Mouse (Mus musculus) monocyte, adult 5-6 weeks (primary cell): Measurements from ENCODE around the gene Cramp1l. TPM values are rescaled to one million over a fixed set of nuclear protein-coding genes. Genes with fewer than 3 reads are reported as not detected.

Source experiments
- ATAC-seq: fragments of 153-309, 156-312 bp; replicated peaks from 2 replicates; pipeline ENCODE4 v1.8.0; 2017; ENCODE audit warnings: mild to moderate bottlenecking; ENCODE audit not compliant: low TSS enrichment, insufficient number of reproducible peaks, severe bottlenecking, poor library complexity, low FRiP score
- total RNA-seq: library from RNA; stranded (forward); fragments of 200-1000, 200-491, 200-594 nt; gene quantifications from 3 replicates; pipeline ENCODE4 v1.2.3, GENCODE M21; 2017

Gene Cramp1l
- 10.3 to 23.9 TPM (median 11.2 TPM) in 3 replicates for total RNA-seq

GRCm38 (mm10) chr17:25015655-25016291 lies at the start of gene Cramp1l, which contains the start of gene Ift140:
Gene Cramp1l, minus strand, starts transcription at chr17:25015788.
Gene Ift140, plus strand, starts transcription at chr17:25016085.
- peak; percentile 93 for ATAC-seq

GRCm38 (mm10) chr17:25065189-25065588 lies 49.6 kb upstream of the Cramp1l start:
- ATAC-seq = no peak

GRCm38 (mm10) chr17:25064351-25064750 lies 48.8 kb upstream of the Cramp1l start:
- no peak for ATAC-seq

- ATAC-seq = no peak
Measured at GRCm38 (mm10) chr17:25063872-25064271, 48.3 kb upstream of the Cramp1l start.

GRCm38 (mm10) chr17:25063261-25063660 lies 47.7 kb upstream of the Cramp1l start:
- no peak for ATAC-seq

GRCm38 (mm10) chr17:25057041-25057440 lies 41.5 kb upstream of the Cramp1l start:
- no peak for ATAC-seq

- ATAC-seq = no peak
Measured at GRCm38 (mm10) chr17:25053274-25053673, 37.7 kb upstream of the Cramp1l start.

- ATAC-seq = no peak
Measured at GRCm38 (mm10) chr17:25047143-25047542, 31.6 kb upstream of the Cramp1l start.

GRCm38 (mm10) chr17:25045281-25045680 lies 29.7 kb upstream of the Cramp1l start:
- ATAC-seq = no peak

GRCm38 (mm10) chr17:25044879-25045278 lies 29.3 kb upstream of the Cramp1l start:
- ATAC-seq = peak; percentile 32; the same call in 1 of the 2 replicates

GRCm38 (mm10) chr17:25036183-25036582 lies 20.6 kb upstream of the Cramp1l start:
- no peak for ATAC-seq

- ATAC-seq = peak; percentile 70
Measured at GRCm38 (mm10) chr17:25016292-25017132, 924 bp upstream of the Cramp1l start.

- ATAC-seq = no peak
Measured at GRCm38 (mm10) chr17:25014841-25015570, 582 bp downstream of the Cramp1l start.

GRCm38 (mm10) chr17:25013606-25014501 lies 1.7 kb downstream of the Cramp1l start:
- no peak for ATAC-seq

GRCm38 (mm10) chr17:25007480-25007879 lies 8.1 kb downstream of the Cramp1l start:
- no peak for ATAC-seq

GRCm38 (mm10) chr17:25005102-25005501 lies 10.5 kb downstream of the Cramp1l start:
- ATAC-seq = no peak

GRCm38 (mm10) chr17:24994721-24995120 lies 20.9 kb downstream of the Cramp1l start:
- no peak for ATAC-seq

- ATAC-seq = no peak
Measured at GRCm38 (mm10) chr17:24987221-24987620, 28.4 kb downstream of the Cramp1l start.
